Mouse (Mus musculus) megakaryocyte, embryonic 14.5 days (primary cell): Measurements from ENCODE around the gene 4930432M17Rik. TPM values are rescaled to one million over a fixed set of nuclear protein-coding genes. Genes with fewer than 3 reads are reported as not detected.

Experiments
- H3K27me3 ChIP-seq: replicated peaks from 2 replicates; pipeline ENCODE3; 2012; ENCODE audit warnings: inconsistent platforms
- H3K36me3 ChIP-seq: replicated peaks from 2 replicates; pipeline ENCODE3; 2012; ENCODE audit warnings: low read length, inconsistent platforms, mixed read lengths
- H3K4me1 ChIP-seq: 2 replicates; pipeline ENCODE4 v1.6.1; 2012; ENCODE audit warnings: inconsistent platforms
- H3K4me3 ChIP-seq: replicated peaks from 2 replicates; pipeline ENCODE3; 2012; ENCODE audit warnings: moderate library complexity, mild to moderate bottlenecking, inconsistent platforms
- H3K9me3 ChIP-seq: 2 replicates; pipeline ENCODE4 v1.6.1; 2012; ENCODE audit warnings: inconsistent platforms
- FLI1 ChIP-seq: IDR thresholded peaks from 2 replicates; pipeline ENCODE4 v1.6.1; 2012; ENCODE audit warnings: low read length, inconsistent platforms, mixed read lengths
- GATA1 ChIP-seq: IDR thresholded peaks from 3 replicates; pipeline ENCODE4 v1.6.1; 2012; ENCODE audit warnings: mixed read lengths, low read length, inconsistent platforms, borderline replicate concordance
- polyA plus RNA-seq: library from polyadenylated mRNA; stranded (reverse); fragments of >175 nt; gene quantifications from 2 replicates; pipeline ENCODE4 v1.2.3, GENCODE M21; 2012; ENCODE audit warnings: low replicate concordance; ENCODE audit not compliant: insufficient read depth

4930432M17Rik gene
- polyA plus RNA-seq, 1 experiment: not detected

DNA sequence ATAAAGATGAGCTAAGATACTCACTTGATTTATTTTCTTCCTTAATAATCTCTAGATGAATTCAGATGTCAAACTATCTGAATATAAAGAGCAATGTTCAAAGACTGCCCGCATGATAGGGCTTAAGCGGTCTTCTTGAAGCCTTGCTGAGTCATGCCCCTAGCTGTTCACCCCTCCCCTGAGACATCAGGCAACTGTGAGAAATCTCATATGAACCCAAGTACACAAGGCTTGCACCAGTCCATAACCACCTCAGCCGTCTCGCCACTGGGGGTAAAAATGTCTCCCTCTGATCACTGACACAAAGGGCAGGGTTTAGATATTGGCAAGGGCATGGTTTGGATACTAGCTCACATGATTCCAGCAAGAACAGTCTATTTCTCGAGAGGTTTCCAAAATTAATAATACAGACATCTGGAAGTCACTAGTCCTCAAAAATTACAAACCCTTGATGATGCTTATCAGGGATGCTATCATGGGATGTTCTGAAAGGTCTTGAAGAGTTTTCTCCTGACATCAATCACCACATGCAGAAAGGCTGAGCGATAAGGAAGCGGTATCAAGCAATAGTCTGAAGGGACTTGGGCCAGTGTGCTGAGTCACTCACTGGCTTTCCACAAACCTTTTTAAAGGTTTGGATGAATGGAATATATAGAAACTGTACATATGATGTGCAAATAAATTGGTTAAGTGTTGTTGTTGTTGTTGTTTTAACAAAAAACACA lies 32.8 kb downstream of the 4930432M17Rik start:
- TF ChIP-seq GATA1 (no peak), FLI1 (no peak)

DNA sequence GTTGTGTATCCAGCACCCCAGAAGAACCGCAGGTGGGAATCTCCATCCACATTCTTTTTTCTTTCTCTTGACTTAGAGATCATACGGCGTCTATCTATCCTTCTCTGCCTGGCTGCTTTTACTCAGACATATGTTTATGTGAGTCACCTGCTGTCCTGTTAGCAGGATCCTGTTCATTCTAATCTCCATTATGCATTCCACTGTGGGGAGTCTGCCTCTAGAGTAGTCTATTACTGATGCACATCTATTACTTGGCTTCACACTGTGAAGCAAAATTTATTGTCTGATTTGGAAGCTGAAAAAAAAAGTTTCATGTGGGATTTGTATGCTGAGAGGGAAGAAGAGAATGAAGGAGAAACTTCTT lies 33.3 kb downstream of the 4930432M17Rik start:
- no peak overlapping the region for H3K4me3 ChIP-seq
- TF ChIP-seq FLI1 (no peak), GATA1 (no peak)
- H3K4me1 ChIP-seq: no peaks in the 10 kb centered on the region
- peaks cover 32% of the 10 kb centered on the region for H3K27me3 ChIP-seq
- H3K9me3 ChIP-seq: no peaks in the 10 kb centered on the region
- H3K36me3 ChIP-seq: no peaks in the 10 kb centered on the region

More for the DNA sequence above, 32.8 kb downstream of the 4930432M17Rik start:
- no peaks in the 10 kb centered on the region for H3K4me1 ChIP-seq
- peaks cover 37% of the 10 kb centered on the region for H3K27me3 ChIP-seq
- H3K36me3 ChIP-seq: no peaks in the 10 kb centered on the region
- no peak overlapping the region for H3K4me3 ChIP-seq
- H3K9me3 ChIP-seq: no peaks in the 10 kb centered on the region

DNA sequence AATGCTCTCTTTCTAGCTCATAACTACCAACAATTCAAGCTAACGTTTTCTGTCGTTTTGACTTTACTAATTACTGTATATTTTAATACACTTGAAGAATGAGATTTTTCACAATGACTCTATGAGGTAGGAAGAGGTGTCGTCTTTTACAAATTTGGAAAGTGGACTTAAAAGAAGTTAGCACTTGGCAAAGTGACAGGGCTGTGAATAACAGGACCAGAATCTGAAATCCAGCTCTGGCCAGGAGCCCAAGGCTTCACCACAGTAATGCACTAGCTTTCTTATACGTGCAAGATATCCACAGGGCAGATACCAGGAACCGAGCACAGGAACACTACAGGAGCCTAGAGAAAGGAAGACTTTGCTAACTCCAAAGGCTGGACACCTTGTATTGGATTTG lies 35.5 kb downstream of the 4930432M17Rik start:
- Histone ChIP-seq H3K4me1 (no peaks in the 10 kb centered on the region), H3K9me3 (peaks cover 11% of the 10 kb centered on the region), H3K36me3 (no peaks in the 10 kb centered on the region)

DNA sequence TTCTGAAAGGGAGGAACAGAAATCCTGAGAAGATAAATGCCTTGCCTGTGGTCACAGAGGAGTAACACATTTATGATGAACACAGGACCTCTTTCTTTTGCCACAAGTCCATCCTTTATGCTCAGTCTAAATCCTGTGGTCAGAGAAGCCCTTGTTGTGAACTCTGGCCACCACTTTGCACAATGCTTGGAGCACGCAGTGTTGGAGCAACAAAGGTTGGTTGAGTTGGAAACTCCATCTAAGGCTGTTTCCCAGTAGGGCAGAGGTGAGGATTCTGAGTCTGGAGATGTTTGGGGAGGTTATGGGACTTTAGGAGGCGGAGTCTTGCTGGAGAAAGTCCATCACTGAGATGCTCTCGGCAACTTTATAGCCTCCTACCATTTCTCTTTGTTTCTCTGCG lies 36.5 kb downstream of the 4930432M17Rik start:
- H3K9me3 ChIP-seq: peaks cover 11% of the 10 kb centered on the region
- H3K27me3 ChIP-seq: peaks cover 18% of the 10 kb centered on the region
- no peaks in the 10 kb centered on the region for H3K4me1 ChIP-seq
- TF ChIP-seq FLI1: no peak
- no peaks in the 10 kb centered on the region for H3K36me3 ChIP-seq
- no peak overlapping the region for H3K4me3 ChIP-seq

More for the DNA sequence above, 35.5 kb downstream of the 4930432M17Rik start:
- no peak overlapping the region for H3K4me3 ChIP-seq
- peaks cover 22% of the 10 kb centered on the region for H3K27me3 ChIP-seq
- TF ChIP-seq FLI1 (no peak), GATA1 (no peak)

DNA sequence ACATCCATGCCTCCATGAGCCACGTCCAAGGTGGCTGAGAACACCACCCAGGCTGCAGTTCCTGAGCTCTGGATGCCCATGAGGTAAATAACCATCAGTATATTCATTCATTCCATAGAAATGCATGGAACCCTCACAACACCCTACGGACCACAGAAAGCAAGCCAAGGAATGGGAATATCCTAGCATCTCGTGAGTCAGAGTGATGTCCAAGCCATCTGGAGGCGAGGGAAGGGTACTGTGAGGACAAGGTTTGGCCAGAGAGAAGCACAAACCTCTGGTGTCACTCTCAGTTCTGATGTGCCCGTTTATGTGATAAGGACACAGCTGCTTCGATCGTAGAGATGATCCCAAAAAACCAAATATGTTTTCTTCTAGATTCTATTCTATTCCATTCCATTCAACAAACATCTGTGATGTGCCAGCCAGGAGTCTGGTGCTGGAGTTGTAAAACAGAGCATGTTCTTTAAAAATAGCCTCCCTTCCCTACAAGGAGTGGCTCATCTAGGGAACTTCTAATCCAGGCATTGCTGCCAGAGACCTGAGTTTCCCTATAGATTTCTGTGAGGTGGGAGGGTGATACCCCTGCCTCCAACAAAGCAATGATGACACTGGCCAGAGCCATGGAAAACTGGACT lies 40.5 kb downstream of the 4930432M17Rik start:
- no peak for TF ChIP-seq FLI1
- TF ChIP-seq GATA1: no peak
- Histone ChIP-seq H3K4me3 (no peak overlapping the region), H3K27me3 (peaks cover 41% of the 10 kb centered on the region), H3K36me3 (no peaks in the 10 kb centered on the region), H3K9me3 (peaks cover 11% of the 10 kb centered on the region), H3K4me1 (peaks cover 8% of the 10 kb centered on the region)

DNA sequence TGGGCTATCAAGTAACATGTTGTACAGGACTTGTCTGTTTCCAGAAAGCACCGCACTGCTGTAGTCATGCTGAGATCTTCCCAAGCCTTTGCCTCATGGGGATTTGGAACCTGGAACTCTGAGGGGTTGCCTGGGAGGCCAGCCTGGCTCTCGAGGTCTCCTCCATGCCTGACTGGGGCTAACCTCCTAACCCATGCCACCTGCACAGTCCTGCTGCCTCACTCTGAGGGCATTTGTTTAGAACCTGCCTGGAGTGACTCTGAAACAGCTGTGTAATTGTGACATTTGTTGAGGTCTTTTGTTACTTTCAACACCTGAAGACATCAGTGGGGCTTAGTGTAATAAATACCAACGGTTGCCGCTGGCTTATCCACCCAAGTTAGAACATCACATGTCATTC lies 41.7 kb downstream of the 4930432M17Rik start:
- Histone ChIP-seq H3K36me3 (no peaks in the 10 kb centered on the region), H3K27me3 (peaks cover 40% of the 10 kb centered on the region), H3K4me3 (no peak overlapping the region), H3K4me1 (peaks cover 8% of the 10 kb centered on the region), H3K9me3 (peaks cover 11% of the 10 kb centered on the region)
- no peak for TF ChIP-seq GATA1
- no peak for TF ChIP-seq FLI1

DNA sequence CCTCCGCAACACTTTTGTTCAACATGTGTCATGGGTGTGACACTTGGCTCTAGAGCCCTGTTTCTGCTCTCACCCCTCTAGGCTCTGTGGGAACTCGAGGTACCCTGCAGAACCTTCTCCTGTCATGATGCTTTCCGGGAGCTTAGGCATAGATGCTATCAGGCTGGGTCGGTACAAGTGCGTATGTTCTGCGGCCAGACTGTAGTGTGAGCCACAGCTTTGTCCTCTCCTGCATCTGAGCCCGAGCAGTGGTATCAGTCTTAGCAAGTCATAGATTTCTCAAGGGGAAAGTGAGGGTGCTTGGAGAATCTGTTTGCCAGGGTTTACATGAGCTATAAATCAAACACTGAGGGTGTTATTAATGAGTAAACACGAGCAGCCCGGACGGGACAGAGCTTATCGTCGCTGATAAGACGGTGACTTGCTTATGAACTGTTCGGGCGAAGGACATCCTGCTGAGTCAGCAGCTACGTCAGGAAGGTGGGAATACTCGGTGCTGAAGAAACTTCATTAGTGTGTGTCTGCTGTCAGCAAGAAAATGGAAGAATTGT lies 42.7 kb downstream of the 4930432M17Rik start:
- H3K36me3 ChIP-seq: no peaks in the 10 kb centered on the region
- no peak overlapping the region for H3K4me3 ChIP-seq
- peaks cover 8% of the 10 kb centered on the region for H3K4me1 ChIP-seq
- H3K9me3 ChIP-seq: peaks cover 19% of the 10 kb centered on the region
- peaks cover 47% of the 10 kb centered on the region for H3K27me3 ChIP-seq
- TF ChIP-seq GATA1 (no peak), FLI1 (no peak)

DNA sequence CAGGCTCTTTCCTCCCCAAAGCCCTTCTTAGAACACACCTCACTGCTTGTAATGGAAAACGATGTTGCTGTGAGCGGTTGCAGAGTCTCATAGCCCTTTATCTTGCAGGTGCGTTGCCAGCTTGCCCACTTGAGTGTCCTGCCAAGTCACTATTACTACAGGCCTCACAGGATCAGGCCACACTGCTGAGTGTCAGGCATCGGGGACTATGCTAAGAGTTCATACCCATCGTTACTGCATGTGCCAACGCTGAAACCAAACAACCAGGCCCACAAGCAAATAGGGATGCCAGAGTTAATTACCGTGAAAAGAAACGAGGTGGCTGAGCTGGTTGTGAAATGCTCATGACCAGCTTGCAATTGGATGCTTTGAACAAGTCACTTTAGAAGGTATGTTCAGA lies 43.3 kb downstream of the 4930432M17Rik start:
- H3K36me3 ChIP-seq: no peaks in the 10 kb centered on the region
- peaks cover 8% of the 10 kb centered on the region for H3K4me1 ChIP-seq
- H3K9me3 ChIP-seq: peaks cover 25% of the 10 kb centered on the region
- H3K27me3 ChIP-seq: peaks cover 52% of the 10 kb centered on the region
- TF ChIP-seq FLI1 (no peak), GATA1 (no peak)
- H3K4me3 ChIP-seq: no peak overlapping the region

DNA sequence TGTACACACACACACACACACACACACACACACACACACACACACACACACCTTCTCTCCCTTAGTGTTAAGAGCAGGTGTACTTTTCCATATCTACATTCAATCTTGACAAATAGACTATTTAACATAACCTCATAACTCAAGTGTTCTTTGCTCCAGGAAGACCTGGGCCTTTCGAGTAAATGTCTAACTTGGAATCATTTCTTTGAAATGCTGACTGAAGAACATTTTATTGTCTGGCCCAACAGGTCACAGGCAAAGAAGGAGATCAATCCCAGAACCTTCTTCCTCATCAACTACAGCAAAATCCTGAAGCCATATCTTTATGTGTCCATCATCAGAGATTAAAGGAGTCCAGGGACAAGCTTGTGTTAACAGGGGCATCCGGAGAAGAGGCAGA lies 43.9 kb downstream of the 4930432M17Rik start:
- no peak overlapping the region for H3K4me3 ChIP-seq
- H3K9me3 ChIP-seq: peaks cover 23% of the 10 kb centered on the region
- TF ChIP-seq FLI1: no peak
- no peak for TF ChIP-seq GATA1
- H3K4me1 ChIP-seq: peaks cover 8% of the 10 kb centered on the region
- no peaks in the 10 kb centered on the region for H3K36me3 ChIP-seq
- peaks cover 55% of the 10 kb centered on the region for H3K27me3 ChIP-seq

DNA sequence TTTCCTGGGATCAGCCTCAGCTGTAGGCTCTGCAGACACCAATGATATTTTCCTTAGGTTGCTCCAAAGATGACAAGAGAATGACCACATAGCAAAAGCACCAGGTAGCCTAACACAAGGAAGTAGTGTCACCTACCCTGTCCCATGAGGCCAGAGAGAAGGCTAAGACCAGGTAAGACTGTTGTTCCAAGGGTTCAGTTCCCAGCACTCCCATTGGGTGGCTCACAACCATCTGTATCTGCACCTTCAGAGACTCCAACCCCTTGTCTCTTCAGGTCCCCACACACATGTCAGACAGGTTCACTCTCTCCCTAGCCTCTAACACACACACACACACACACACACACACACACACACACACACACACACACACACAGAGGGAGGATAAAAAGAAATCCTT lies 44.8 kb downstream of the 4930432M17Rik start:
- Histone ChIP-seq H3K36me3 (no peaks in the 10 kb centered on the region), H3K4me3 (no peak overlapping the region), H3K4me1 (peaks cover 8% of the 10 kb centered on the region), H3K27me3 (peaks cover 58% of the 10 kb centered on the region), H3K9me3 (peaks cover 18% of the 10 kb centered on the region)
- TF ChIP-seq FLI1: no peak
- no peak for TF ChIP-seq GATA1
